8 mouse cellular contexts compared by ENCODE assay signal in the genomic region with DNA sequence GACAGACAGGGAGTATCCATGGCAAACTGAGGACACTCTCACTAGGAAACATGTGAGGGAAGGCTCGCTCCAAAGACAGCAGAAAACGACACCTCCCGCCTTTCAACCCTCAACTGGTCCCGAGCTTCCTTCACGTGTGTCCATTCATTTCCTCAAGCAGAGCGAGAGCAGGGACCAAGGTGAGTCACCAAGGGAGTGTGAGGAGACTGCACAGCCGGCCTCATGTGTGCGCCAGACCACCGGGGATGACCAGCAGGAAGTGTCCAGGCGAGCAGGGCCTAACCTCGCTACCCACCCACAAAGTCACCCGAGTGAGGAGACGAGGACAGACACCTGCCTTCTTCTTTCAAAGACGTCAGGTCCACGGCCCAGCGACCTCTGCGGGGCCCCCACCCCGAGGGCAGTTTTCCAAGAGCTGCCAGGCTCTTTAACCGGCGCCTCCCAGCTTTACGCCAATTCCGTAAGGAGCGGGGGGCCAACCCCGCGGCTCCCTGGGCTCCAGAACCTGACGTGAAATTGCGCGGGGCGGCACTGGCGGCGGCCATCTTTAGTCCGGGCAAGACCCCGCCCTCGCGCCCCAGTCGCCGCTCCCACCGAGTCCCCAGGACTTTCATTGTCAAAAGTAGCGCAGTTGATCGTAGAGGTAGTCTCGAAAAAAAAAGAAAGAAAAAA. TPM values are rescaled to one million over a fixed set of nuclear protein-coding genes. Genes with fewer than 3 reads are reported as not detected.
DNase-seq lines count a peak whose midpoint lies in the region; ATAC-seq lines count a peak whose summit lies in the region.

No protein-coding gene starts in this region.

- H3K4me1 ChIP-seq in embryonic facial prominence, embryonic 11.5 days (ENCODE audit: control insufficient read depth, insufficient read depth, low read length) = no peaks in the 10 kb centered on the region
- peaks cover 19% of the 10 kb centered on the region for H3K4me1 ChIP-seq in limb, embryonic 12.5 days (replicated peaks)
- H3K4me1 ChIP-seq in midbrain, embryonic 12.5 days = peaks cover 15% of the 10 kb centered on the region

- peak overlapping the region; percentile 70 for H3K4me2 ChIP-seq in embryonic facial prominence, embryonic 11.5 days (ENCODE audit: low read depth, low read length)
- peak overlapping the region; percentile 78 for H3K4me2 ChIP-seq in limb, embryonic 12.5 days
- peak overlapping the region; percentile 67 for H3K4me2 ChIP-seq in midbrain, embryonic 12.5 days (replicated peaks)

- no peaks in the 10 kb centered on the region for H3K27me3 ChIP-seq in embryonic facial prominence, embryonic 11.5 days (ENCODE audit: control insufficient read depth, insufficient read depth, low read length)
- no peaks in the 10 kb centered on the region for H3K27me3 ChIP-seq in limb, embryonic 12.5 days
- no peaks in the 10 kb centered on the region for H3K27me3 ChIP-seq in midbrain, embryonic 12.5 days

- peak; percentile 82 for ATAC-seq in embryonic facial prominence, embryonic 11.5 days (replicated peaks; ENCODE audit: insufficient number of reproducible peaks, low FRiP score, low TSS enrichment, low read depth)
- ATAC-seq in limb, embryonic 12.5 days (ENCODE audit: insufficient number of reproducible peaks, insufficient read depth, low FRiP score, low TSS enrichment, low read depth) = peak; percentile 89
- peak; percentile 88 for ATAC-seq in midbrain, embryonic 12.5 days (ENCODE audit: low FRiP score, low read depth)

- H3K27ac ChIP-seq in embryonic facial prominence, embryonic 11.5 days (replicated peaks; ENCODE audit: low read depth, low read length) = peak overlapping the region; percentile 99
- peak overlapping the region; percentile 100 for H3K27ac ChIP-seq in limb, embryonic 12.5 days
- H3K27ac ChIP-seq in midbrain, embryonic 12.5 days (replicated peaks) = peak overlapping the region; percentile 100

- no peaks in the 10 kb centered on the region for H3K9me3 ChIP-seq in embryonic facial prominence, embryonic 11.5 days (replicated peaks; ENCODE audit: control insufficient read depth, low read length)
- H3K9me3 ChIP-seq in limb, embryonic 12.5 days = no peaks in the 10 kb centered on the region
- no peaks in the 10 kb centered on the region for H3K9me3 ChIP-seq in midbrain, embryonic 12.5 days

- under 1% methylated on average over 41 of the region's 41 CpGs for WGBS in embryonic facial prominence, embryonic 11.5 days
- WGBS in limb, embryonic 12.5 days = under 1% methylated on average over 41 of the region's 41 CpGs
- under 1% methylated on average over 41 of the region's 41 CpGs for WGBS in midbrain, embryonic 12.5 days

- peak overlapping the region; percentile 99 for H3K9ac ChIP-seq in embryonic facial prominence, embryonic 11.5 days (replicated peaks; ENCODE audit: low read length)
- H3K9ac ChIP-seq in limb, embryonic 12.5 days (replicated peaks) = peak overlapping the region; percentile 97
- peak overlapping the region; percentile 98 for H3K9ac ChIP-seq in midbrain, embryonic 12.5 days (replicated peaks)

- DNase-seq in B cell, adult 2 months = peak; percentile 89
- peak; percentile 90 to 92 for DNase-seq in adrenal gland, postnatal 36 days
- DNase-seq in embryonic facial prominence, embryonic 11.5 days (ENCODE audit: low spot score) = peak; percentile 92
- DNase-seq in gastrocnemius, postnatal 4 days (ENCODE audit: low spot score in 2 of 2) = peak; percentile 79 to 90
- DNase-seq in kidney, adult 18-20 months = peak; percentile 93
- peak; percentile 84 to 93 for DNase-seq in spleen, postnatal 4 days (ENCODE audit: low spot score in 2 of 2)

- peak overlapping the region; percentile 97 for H3K4me3 ChIP-seq in embryonic facial prominence, embryonic 11.5 days (ENCODE audit: low read depth, low read length)
- H3K4me3 ChIP-seq in limb, embryonic 12.5 days (replicated peaks) = peak overlapping the region; percentile 97
- peak overlapping the region; percentile 99 for H3K4me3 ChIP-seq in midbrain, embryonic 12.5 days

- no peaks in the 10 kb centered on the region for H3K36me3 ChIP-seq in embryonic facial prominence, embryonic 11.5 days (replicated peaks; ENCODE audit: control insufficient read depth, insufficient read depth, low read depth, low read length)
- H3K36me3 ChIP-seq in limb, embryonic 12.5 days = no peaks in the 10 kb centered on the region
- no peaks in the 10 kb centered on the region for H3K36me3 ChIP-seq in midbrain, embryonic 12.5 days

RNA-seq across cellular contexts. Expression of gene Sept7, which starts 0.5 kb away (rescaled TPM):
- total RNA-seq in adrenal gland, postnatal 36 days (2021) = 100 to 1,000 TPM; 112 to 128 TPM
- polyA plus RNA-seq in embryonic facial prominence, embryonic 11.5 days (2014; fragmentation: Nextera tagmentation; extraction: Ambion mirVana) = 339 and 390 TPM in 2 replicates
- 100 to 1,000 TPM; 157 to 170 TPM for total RNA-seq in gastrocnemius, postnatal 4 days (2021)
- polyA plus RNA-seq in limb, embryonic 12.5 days (2016; fragmentation: Nextera tagmentation; extraction: Ambion mirVana) = 272 and 304 TPM in 2 replicates
- 258 and 270 TPM in 2 replicates for polyA plus RNA-seq in midbrain, embryonic 12.5 days (2016; fragmentation: Nextera tagmentation; extraction: Ambion mirVana)

Comparison
In these comparisons a context has a peak if more than half of its experiments do, and no peak if none do; other contexts are left out.
1. Peak in every context shown above with its lines: DNase-seq, ATAC-seq, H3K4me3 ChIP-seq and H3K27ac ChIP-seq.